Mouse (Mus musculus): ENCODE measurements at regions not wholly inside any gene's neighbourhood (a gene's known extent, or its start where the extent isn't known, plus 50 kb on each side); places are given as distances from the start of the nearest gene placed in this dataset.
A peak's percentile ranks its signal among the peaks of the same experiment; 100 is the strongest.

DNA sequence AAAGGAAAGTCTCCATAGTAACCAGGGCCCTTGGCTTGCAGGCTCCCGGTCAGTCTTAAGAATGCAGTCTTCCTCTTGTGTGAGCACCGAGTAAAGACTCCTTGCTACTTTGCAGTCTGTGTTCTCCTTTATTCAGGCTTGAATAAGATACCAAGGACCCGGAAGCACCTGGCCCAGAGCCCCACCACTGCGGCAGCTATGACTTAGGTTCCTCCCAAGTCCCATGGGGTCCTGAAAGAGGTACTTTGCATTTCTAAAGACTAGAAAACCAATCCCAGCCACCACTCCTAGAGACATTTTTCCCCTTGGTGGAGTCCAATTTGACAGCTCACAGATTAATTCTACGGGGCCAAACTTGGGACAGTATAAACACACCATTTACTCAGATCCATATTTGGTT is 51.7 kb upstream of the Tspan11 start:
- no peaks in the 10 kb centered on the region for H3K36me3 ChIP-seq (ENCODE audit: insufficient read depth, low read length)
- no peaks in the 10 kb centered on the region for H3K9me3 ChIP-seq (ENCODE audit: low read length)
- DNase-seq (ENCODE audit: low spot score), result no peak
- WGBS, result 58% methylated on average over 5 of the region's 5 CpGs
- no peak for ATAC-seq
- H3K27ac ChIP-seq, result no peak overlapping the region
- H3K4me2 ChIP-seq (ENCODE audit: low read depth, low read length), result no peak overlapping the region
- H3K4me3 ChIP-seq (ENCODE audit: low read length), result no peak overlapping the region
- no peaks in the 10 kb centered on the region for H3K27me3 ChIP-seq (ENCODE audit: insufficient read depth, low read length)
- no peak overlapping the region for H3K9ac ChIP-seq (replicated peaks; ENCODE audit: low read length)
- H3K4me1 ChIP-seq (ENCODE audit: insufficient read depth, low read length), result no peaks in the 10 kb centered on the region
- no peak for TF ChIP-seq CTCF (IDR thresholded peaks at IDR 0.05; ENCODE audit: low read depth)

DNA sequence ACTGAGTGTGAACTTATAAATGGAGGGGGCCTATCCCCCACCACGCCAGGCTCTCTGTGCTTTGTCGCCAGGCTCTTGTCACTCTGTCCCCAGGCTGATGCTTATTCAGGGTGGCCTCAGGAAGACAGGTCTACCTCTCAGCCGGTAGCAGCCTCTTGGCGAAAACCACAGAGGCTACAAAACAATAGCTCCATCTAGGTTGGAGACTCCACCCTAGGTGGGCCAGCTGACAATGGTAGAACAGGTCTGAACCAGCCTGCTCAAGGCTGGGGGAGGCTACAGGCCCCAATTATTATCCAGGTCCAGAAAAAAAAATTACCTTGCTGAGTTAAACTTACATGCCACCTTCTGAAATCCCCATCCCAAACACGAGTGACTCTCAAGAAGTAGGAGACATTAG is 59.0 kb upstream of the Tspan11 start:
- 75% methylated on average over 5 of the region's 5 CpGs for WGBS
- Histone ChIP-seq H3K9me3 (ENCODE audit: low read length) (no peaks in the 10 kb centered on the region), H3K9ac (replicated peaks; ENCODE audit: low read length) (no peak overlapping the region), H3K4me2 (ENCODE audit: low read depth, low read length) (no peak overlapping the region), H3K4me1 (ENCODE audit: insufficient read depth, low read length) (no peaks in the 10 kb centered on the region), H3K27ac (no peak overlapping the region), H3K4me3 (ENCODE audit: low read length) (no peak overlapping the region), H3K36me3 (ENCODE audit: insufficient read depth, low read length) (no peaks in the 10 kb centered on the region), H3K27me3 (ENCODE audit: insufficient read depth, low read length) (no peaks in the 10 kb centered on the region)
- no peak for TF ChIP-seq CTCF (IDR thresholded peaks at IDR 0.05; ENCODE audit: low read depth)
- no peak for DNase-seq (ENCODE audit: low spot score)
- ATAC-seq, result no peak

DNA sequence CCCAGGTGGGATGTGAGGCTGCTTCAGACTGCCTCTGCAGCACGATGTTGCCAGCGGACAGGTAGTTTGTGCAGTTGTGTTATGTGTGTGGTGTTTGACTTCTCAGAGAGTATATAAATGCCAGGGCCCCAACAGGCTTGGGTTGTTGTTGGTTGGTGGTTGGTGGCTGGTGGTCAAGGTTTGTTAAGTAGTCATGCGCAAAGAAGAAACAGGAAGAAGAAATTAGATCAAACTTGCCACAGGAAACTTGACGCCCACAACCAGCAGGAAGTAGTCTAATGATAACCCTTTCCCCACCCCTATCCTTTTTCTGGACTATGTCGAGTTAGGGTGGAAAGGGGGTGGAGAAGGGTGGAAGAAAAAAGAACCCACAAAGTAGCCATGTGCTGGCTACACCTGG is 56.2 kb upstream of the Prmt8 start:
- H3K4me1 ChIP-seq (ENCODE audit: insufficient read depth, low read length), result 0 out of 2 replicates have a peak, but pooled peaks cover under 1% of the 10 kb centered on the region
- H3K27me3 ChIP-seq (ENCODE audit: insufficient read depth, low read length), result no peaks in the 10 kb centered on the region
- no peak for TF ChIP-seq CTCF (IDR thresholded peaks at IDR 0.05; ENCODE audit: low read depth)
- no peaks in the 10 kb centered on the region for H3K9me3 ChIP-seq (ENCODE audit: low read length)
- no peak overlapping the region for H3K4me3 ChIP-seq (ENCODE audit: low read length)
- H3K9ac ChIP-seq (replicated peaks; ENCODE audit: low read length), result no peak overlapping the region
- 82% methylated on average over 5 of the region's 5 CpGs for WGBS
- no peak overlapping the region for H3K27ac ChIP-seq
- H3K36me3 ChIP-seq (ENCODE audit: insufficient read depth, low read length), result no peaks in the 10 kb centered on the region
- H3K4me2 ChIP-seq (ENCODE audit: low read depth, low read length), result no peak overlapping the region
- ATAC-seq (no peak), DNase-seq (ENCODE audit: low spot score) (no peak)

DNA sequence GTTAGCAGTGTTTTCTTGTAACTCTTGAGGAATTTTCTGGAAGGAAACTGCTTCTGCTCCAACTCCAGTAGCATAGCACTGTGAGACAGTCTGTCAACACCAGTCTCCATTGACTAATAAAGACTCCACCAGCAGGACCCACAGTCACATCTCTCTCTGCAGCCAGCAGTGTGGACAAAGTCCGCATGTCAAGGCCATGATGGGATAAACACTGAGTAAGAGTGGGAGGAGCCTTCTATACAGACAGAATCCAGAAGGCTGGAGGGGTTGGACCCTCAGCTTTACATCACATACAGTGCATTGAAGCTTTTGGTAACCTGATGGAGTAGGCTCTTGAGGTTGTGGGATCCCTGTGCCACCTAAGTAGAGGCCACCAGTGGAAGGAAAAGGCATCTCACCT is 54.4 kb upstream of the Prmt8 start:
- no peak overlapping the region for H3K4me3 ChIP-seq (ENCODE audit: low read length)
- ATAC-seq, result no peak

DNA sequence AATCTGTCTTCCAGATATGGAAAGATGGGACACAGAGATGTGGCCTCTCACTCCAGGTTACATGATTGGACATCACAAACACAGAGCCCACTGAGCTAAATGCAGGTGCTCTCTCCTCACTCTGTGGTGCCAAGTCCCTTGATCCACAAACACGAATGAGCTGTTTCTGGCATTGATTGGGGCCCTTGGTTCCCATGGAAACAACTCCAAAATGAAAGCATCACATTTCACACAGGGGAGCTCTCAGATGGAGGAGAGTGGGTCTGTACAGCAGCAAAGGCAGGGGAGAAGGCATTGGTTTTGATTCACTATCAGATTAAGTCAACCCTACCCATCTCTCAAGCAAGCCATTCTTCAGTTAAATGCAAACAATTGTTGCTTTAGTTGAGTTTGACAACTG is 51.3 kb upstream of the Prmt8 start:
- no peaks in the 10 kb centered on the region for H3K9me3 ChIP-seq (ENCODE audit: low read length)
- DNase-seq (ENCODE audit: low spot score) (peak; percentile 56), ATAC-seq (peak; percentile 43; the same call in 1 of the 2 replicates)
- H3K9ac ChIP-seq (replicated peaks; ENCODE audit: low read length), result no peak overlapping the region
- 0 out of 2 replicates have a peak, but pooled peaks cover 3% of the 10 kb centered on the region for H3K4me1 ChIP-seq (ENCODE audit: insufficient read depth, low read length)
- no peak for TF ChIP-seq CTCF (IDR thresholded peaks at IDR 0.05; ENCODE audit: low read depth)
- no peak overlapping the region for H3K4me2 ChIP-seq (ENCODE audit: low read depth, low read length)
- no peak overlapping the region for H3K27ac ChIP-seq
- H3K27me3 ChIP-seq (ENCODE audit: insufficient read depth, low read length), result no peaks in the 10 kb centered on the region
- 0% methylated on average over 1 of the region's 1 CpGs for WGBS
- no peaks in the 10 kb centered on the region for H3K36me3 ChIP-seq (ENCODE audit: insufficient read depth, low read length)
- no peak overlapping the region for H3K4me3 ChIP-seq (ENCODE audit: low read length)

More for the DNA sequence above, 54.4 kb upstream of the Prmt8 start:
- Histone ChIP-seq H3K4me1 (ENCODE audit: insufficient read depth, low read length) (0 out of 2 replicates have a peak, but pooled peaks cover 3% of the 10 kb centered on the region), H3K9me3 (ENCODE audit: low read length) (no peaks in the 10 kb centered on the region), H3K4me2 (ENCODE audit: low read depth, low read length) (no peak overlapping the region), H3K9ac (replicated peaks; ENCODE audit: low read length) (no peak overlapping the region), H3K36me3 (ENCODE audit: insufficient read depth, low read length) (no peaks in the 10 kb centered on the region), H3K27ac (no peak overlapping the region), H3K27me3 (ENCODE audit: insufficient read depth, low read length) (no peaks in the 10 kb centered on the region)
- no peak for TF ChIP-seq CTCF (IDR thresholded peaks at IDR 0.05; ENCODE audit: low read depth)
- 78% methylated on average over 1 of the region's 1 CpGs for WGBS
- no peak for DNase-seq (ENCODE audit: low spot score)

Data from hindbrain, postnatal 0 days (tissue).